Mouse (Mus musculus) liver, postnatal 0 days (tissue): ENCODE results near the gene Zfp467.

Source experiments
- CTCF ChIP-seq: sonication (generic); IDR thresholded peaks from 2 replicates; pipeline ENCODE4 v1.5.1; 2016; ENCODE audit warnings: antibody characterized with exemption, low read depth
- EP300 ChIP-seq: IDR thresholded peaks from 2 replicates; pipeline ENCODE4 v1.6.1; 2016; ENCODE audit warnings: antibody characterized with exemption, low read depth, mild to moderate bottlenecking

- TF ChIP-seq CTCF (no peak), EP300 (no peak)
These were observed 16.7 kb downstream of the Zfp467 start for GRCm38 (mm10) chr6:48428769-48429557.
